Mouse (Mus musculus): ENCODE data around the gene Vmn1r3.
"Not testable (repeated sequence)": the region's sequence is repeated elsewhere in the genome, so short reads cannot be mapped to it uniquely, and the experiment has no call there.

Vmn1r3 gene

DNA sequence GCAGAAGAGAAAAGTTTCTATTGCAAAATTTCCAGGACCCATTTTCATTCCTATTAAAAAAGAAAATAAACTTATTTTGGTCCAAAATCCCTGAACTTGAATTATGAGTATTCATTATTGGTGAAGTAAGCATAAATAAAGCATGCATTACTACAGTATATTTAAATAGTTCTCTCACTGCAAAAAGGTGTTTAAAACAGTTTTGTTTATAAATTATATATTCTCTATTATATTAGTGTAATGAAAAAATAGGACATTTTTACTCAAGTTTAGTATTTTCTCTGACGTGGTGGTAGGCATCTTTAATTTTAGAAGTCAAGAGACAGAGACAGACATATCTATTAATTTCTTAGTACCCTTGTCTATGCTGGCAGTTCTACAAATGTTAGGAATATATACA lies at the start of gene Vmn1r3:
Gene Vmn1r3, minus strand, starts transcription at position 101 of the 400 bp plus-strand sequence.
- DNase-seq = not testable (repeated sequence)

- peak; percentile 48 for DNase-seq
Measured at GRCm38 (mm10) chr4:3232053-3232452, 46.9 kb upstream of the Vmn1r3 start.

GRCm38 (mm10) chr4:3230908-3231684 lies 45.9 kb upstream of the Vmn1r3 start:
- DNase-seq = peak; percentile 61

- peak; percentile 38 for DNase-seq
Measured at GRCm38 (mm10) chr4:3229532-3229931, 44.4 kb upstream of the Vmn1r3 start.

- DNase-seq = no peak
Measured at GRCm38 (mm10) chr4:3228476-3228875, 43.3 kb upstream of the Vmn1r3 start.

- no peak for DNase-seq
Measured at GRCm38 (mm10) chr4:3227751-3228150, 42.6 kb upstream of the Vmn1r3 start.

- no peak for DNase-seq
Measured at GRCm38 (mm10) chr4:3226488-3226887, 41.3 kb upstream of the Vmn1r3 start.

- DNase-seq = not testable (repeated sequence)
Measured at GRCm38 (mm10) chr4:3225416-3225815, 40.3 kb upstream of the Vmn1r3 start.

- not testable (repeated sequence) for DNase-seq
Measured at GRCm38 (mm10) chr4:3224848-3225247, 39.7 kb upstream of the Vmn1r3 start.

GRCm38 (mm10) chr4:3223483-3224209 lies 38.5 kb upstream of the Vmn1r3 start:
- DNase-seq = not testable (repeated sequence)

DNA sequence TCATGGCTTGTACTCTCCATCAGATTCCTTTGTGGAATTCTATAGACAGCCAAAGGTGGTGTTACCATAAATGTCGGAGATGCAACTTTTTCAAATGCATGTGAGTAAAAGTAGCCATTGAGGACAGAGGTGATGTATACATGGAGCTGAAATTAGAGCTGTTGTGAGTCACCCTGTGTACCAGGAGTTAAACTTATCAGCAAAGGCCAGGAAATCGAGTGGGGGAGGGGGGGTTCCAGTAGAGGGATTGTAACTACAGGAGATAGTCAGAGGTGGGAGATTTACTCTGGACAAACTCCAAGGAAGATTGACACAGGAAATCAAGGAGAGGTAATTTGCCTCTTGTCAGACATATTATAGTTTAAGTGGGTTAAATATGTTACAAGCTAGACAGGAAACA lies 31.2 kb upstream of the Vmn1r3 start:
- DNase-seq = not testable (repeated sequence)

- DNase-seq = not testable (repeated sequence)
Measured at GRCm38 (mm10) chr4:3213349-3213748, 28.2 kb upstream of the Vmn1r3 start.

- not testable (repeated sequence) for DNase-seq
Measured at GRCm38 (mm10) chr4:3209643-3210217, 24.6 kb upstream of the Vmn1r3 start.

- DNase-seq = not testable (repeated sequence)
Measured at GRCm38 (mm10) chr4:3176746-3177490, 8.2 kb downstream of the Vmn1r3 start.

DNA sequence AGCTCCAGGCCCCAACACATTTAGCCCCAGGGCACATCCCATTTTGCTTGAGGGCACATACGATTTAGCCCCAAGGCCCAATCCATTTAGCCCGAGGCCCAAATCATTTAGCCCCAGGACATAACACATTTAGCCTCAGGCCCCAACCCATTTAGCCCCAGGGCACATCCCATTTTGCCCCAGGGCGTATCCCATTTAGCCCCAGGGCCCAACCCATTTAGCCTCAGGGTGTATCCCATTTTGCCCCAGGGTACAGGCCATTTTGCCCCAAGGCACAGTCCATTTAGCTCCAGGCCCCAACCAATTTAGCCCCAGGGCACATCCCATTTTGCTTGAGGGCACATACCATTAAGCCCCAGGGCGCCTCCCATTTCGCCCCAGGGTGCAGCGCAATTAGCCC lies 9.0 kb downstream of the Vmn1r3 start:
- not testable (repeated sequence) for DNase-seq

- DNase-seq = not testable (repeated sequence)
Measured at GRCm38 (mm10) chr4:3175756-3176155, 9.4 kb downstream of the Vmn1r3 start.

- DNase-seq = not testable (repeated sequence)
Measured at GRCm38 (mm10) chr4:3174586-3174985, 10.6 kb downstream of the Vmn1r3 start.

DNA sequence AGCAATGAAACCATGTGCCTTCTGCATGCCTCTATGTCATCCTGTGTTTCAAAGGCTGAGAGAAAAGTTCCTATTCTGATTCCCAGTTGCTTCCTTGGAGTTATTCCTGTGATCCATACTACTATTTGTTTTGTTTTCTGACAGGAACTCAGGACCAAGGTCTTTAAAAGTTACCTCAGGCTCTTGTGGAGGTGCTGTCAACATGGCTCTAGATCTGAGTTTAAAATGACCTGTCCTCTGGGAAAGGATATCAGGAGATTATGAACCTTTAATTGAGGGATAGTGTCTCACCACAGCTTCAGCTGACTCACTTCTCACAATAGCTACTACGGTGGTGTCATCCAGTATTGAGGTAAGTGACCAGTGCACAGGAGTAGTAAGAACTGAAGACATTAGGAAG lies 18.1 kb downstream of the Vmn1r3 start, which contains the start of gene Vmn1r2:
Gene Vmn1r2, plus strand, starts transcription at position 301 of the 400 bp plus-strand sequence.
- DNase-seq = not testable (repeated sequence)

DNA sequence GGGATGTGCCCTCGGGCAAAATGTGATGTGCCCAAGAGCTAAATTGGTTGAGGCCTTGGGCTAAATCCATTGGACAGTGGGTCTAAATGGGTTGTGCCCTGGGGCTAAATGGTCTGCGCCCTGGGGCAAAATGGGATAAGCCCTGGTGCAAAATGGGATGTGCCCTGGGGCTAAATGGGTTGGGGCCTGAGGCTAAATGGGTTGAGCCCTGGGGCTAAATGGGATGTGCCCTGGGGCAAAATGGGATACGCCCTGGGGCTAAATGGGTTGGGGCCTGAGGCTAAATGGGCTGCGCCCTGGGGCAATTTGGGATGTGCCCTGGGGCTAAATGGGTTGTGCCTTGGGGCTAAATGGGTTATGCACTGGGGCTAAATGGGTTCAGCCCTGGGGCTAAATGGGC lies 20.1 kb downstream of the Vmn1r3 start:
- DNase-seq = no peak

DNA sequence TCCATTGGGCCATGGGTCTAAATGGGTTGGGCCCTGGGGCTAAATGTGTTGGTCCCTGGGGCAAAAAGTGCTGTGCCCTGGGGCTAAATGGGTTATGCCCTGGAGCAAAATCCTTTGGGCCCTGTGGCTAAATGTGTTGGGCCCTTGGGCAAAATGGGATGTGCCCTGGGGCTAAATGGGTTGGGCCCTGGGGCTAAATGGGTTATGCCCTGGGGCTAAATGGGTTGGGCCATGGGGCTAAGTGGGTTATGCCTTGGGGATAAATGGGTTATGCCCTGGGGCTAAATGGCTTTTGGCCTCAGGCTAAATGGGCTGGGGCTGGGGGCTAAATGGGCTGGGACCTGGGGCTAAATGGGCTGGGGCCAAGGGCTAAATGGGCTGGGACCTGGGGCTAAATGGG lies 20.7 kb downstream of the Vmn1r3 start:
- DNase-seq = not testable (repeated sequence)

DNA sequence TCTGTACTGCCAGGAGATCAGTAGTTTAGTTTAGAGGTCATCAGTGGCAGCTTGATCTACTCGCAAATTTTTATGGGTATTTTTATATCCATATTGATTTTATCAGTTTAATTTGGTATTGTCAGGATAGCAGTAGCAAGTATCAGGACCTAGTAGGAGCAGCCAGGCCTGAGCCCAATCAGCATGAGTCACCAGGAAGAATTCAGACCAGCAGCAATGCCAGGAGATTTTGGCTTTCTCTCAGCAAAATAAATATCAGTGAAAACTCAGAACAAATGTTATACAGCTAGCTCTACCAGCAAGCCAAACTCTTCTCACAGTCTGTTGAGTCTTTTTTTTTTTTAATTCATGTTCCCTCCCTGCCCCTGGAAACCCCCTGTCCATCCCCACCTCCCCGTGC lies 31.8 kb downstream of the Vmn1r3 start:
- DNase-seq = not testable (repeated sequence)

DNA sequence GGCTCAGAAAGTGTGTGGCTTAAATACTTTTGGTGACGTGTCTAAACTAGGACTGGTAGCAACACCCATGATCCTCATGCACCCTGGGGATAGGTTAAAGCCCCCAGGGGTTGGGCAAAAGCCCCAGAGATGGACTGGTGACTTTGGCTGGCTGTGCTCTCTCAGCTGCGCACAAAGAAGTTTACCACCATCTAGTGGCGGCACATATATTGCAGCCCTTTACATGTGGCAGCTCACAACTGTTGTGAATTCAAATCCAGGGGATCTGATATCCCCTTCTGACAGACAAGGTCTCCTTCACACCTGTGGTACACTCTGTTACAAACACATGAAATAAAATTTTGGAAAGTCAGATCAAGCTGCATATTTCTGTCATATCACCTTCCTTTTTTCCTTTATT lies 37.2 kb downstream of the Vmn1r3 start:
- not testable (repeated sequence) for DNase-seq
